Mouse (Mus musculus) heart, embryonic 11.5 days (tissue): ENCODE measurements around the gene Macrod2. TPM values are rescaled to one million over a fixed set of nuclear protein-coding genes. Genes with fewer than 3 reads are reported as not detected.
"Not testable (repeated sequence)": the region's sequence is repeated elsewhere in the genome, so short reads cannot be mapped to it uniquely, and the experiment has no call there.

Source experiments
- ATAC-seq: fragments of 200-750 bp; cut with Nextera tagmentation; replicated peaks from 2 replicates; pipeline ENCODE4 v1.8.0; 2017; ENCODE audit warnings: moderate library complexity; ENCODE audit not compliant: insufficient number of reproducible peaks, low FRiP score, low TSS enrichment
- H3K27ac ChIP-seq: fragments of 300-500 bp; sonication (generic); 2 replicates; pipeline ENCODE4 v1.5.1; 2014; ENCODE audit warnings: mild to moderate bottlenecking, low read depth, low read length
- H3K27me3 ChIP-seq: fragments of 300-500 bp; sonication (generic); 2 replicates; pipeline ENCODE4 v1.6.1; 2014; ENCODE audit warnings: mild to moderate bottlenecking, low read length, mixed read lengths; ENCODE audit not compliant: control insufficient read depth, insufficient read depth
- H3K36me3 ChIP-seq: fragments of 300-500 bp; sonication (generic); 2 replicates; pipeline ENCODE4 v1.6.1; 2014; ENCODE audit warnings: mild to moderate bottlenecking, low read length, moderate library complexity, mixed read lengths; ENCODE audit not compliant: control insufficient read depth, insufficient read depth
- H3K4me1 ChIP-seq: fragments of 300-500 bp; sonication (generic); 2 replicates; pipeline ENCODE4 v1.6.1; 2014; ENCODE audit warnings: low read length; ENCODE audit not compliant: control insufficient read depth, insufficient read depth
- H3K4me2 ChIP-seq: fragments of 300-500 bp; sonication (generic); 2 replicates; pipeline ENCODE4 v1.6.1; 2014; ENCODE audit warnings: mild to moderate bottlenecking, moderate library complexity
- H3K4me3 ChIP-seq: fragments of 300-500 bp; sonication (generic); 2 replicates; pipeline ENCODE4 v1.5.1; 2014; ENCODE audit warnings: low read depth, low read length
- H3K9ac ChIP-seq: fragments of 300-500 bp; sonication (generic); 2 replicates; pipeline ENCODE4 v1.6.1; 2014; ENCODE audit warnings: mild to moderate bottlenecking, low read depth, low read length, moderate library complexity
- H3K9me3 ChIP-seq: fragments of 300-500 bp; sonication (generic); replicated peaks from 2 replicates; pipeline ENCODE4 v1.6.1; 2016; ENCODE audit warnings: low read length; ENCODE audit not compliant: control insufficient read depth
- WGBS: fragments of 180-500 bp; shearing (Covaris S2); extraction: QIAGEN DNeasy Blood & Tissue Kit; methylation state at CpG from one replicate; pipeline ENCODE4 v1.1.7; 2014; ENCODE audit not compliant: insufficient replicate concordance; 5-methylcytosine and 5-hydroxymethylcytosine counted together
- polyA plus RNA-seq: library from polyadenylated mRNA; unstranded; fragments of >200 nt; fragmentation: Nextera tagmentation; extraction: Ambion mirVana; gene quantifications from 2 replicates; pipeline ENCODE4 v1.2.1, GENCODE M21; 2014

Macrod2 gene
- polyA plus RNA-seq, 1 experiment from 2014 or later: 20.5 TPM

GRCm38 (mm10) chr2:140732616-140733183 is 337.6 kb downstream of the Macrod2 start:
- peak; percentile 68 for ATAC-seq
- Histone ChIP-seq H3K27ac (peak overlapping the region; percentile 57; the same call in 1 of the 2 replicates), H3K36me3 (no peaks in the 10 kb centered on the region), H3K4me1 (peaks cover 6% of the 10 kb centered on the region), H3K4me2 (peak overlapping the region; percentile 47), H3K27me3 (no peaks in the 10 kb centered on the region), H3K9me3 (no peaks in the 10 kb centered on the region), H3K9ac (no peak overlapping the region), H3K4me3 (no peak overlapping the region)
- 14% methylated on average over 6 of the region's 6 CpGs for WGBS

DNA sequence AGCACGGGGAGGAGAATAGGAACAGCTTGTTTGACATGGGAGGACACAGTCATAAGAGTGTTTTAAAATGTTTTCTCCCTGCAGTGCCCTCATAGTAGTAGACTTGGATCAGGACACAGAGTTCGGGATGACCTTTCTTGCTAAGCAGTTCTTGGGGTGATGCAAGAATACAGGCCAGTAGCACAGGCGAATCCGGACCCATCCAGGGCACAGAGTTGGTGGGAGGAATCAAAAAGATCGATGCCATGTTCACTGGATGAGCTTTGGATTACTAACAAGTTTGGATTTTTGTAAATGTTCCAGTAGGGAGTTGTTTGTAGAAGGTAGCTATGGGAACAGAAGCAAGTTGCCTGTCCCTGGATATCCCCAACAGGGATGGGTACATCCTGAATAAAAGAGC is 345.4 kb downstream of the Macrod2 start:
- H3K9me3 ChIP-seq: no peaks in the 10 kb centered on the region
- no peaks in the 10 kb centered on the region for H3K27me3 ChIP-seq
- no peaks in the 10 kb centered on the region for H3K4me1 ChIP-seq
- ATAC-seq: no peak
- H3K36me3 ChIP-seq: no peaks in the 10 kb centered on the region
- no peak overlapping the region for H3K4me2 ChIP-seq
- H3K4me3 ChIP-seq: no peak overlapping the region
- H3K9ac ChIP-seq: no peak overlapping the region
- H3K27ac ChIP-seq: no peak overlapping the region
- 87% methylated on average over 5 of the region's 5 CpGs for WGBS

GRCm38 (mm10) chr2:140742954-140743353 is 347.8 kb downstream of the Macrod2 start:
- WGBS: 81% methylated on average over 2 of the region's 2 CpGs
- not testable (repeated sequence) for H3K4me3 ChIP-seq, H3K4me1 ChIP-seq, H3K9me3 ChIP-seq, H3K9ac ChIP-seq, H3K36me3 ChIP-seq, H3K27ac ChIP-seq, ATAC-seq, H3K27me3 ChIP-seq, H3K4me2 ChIP-seq

DNA sequence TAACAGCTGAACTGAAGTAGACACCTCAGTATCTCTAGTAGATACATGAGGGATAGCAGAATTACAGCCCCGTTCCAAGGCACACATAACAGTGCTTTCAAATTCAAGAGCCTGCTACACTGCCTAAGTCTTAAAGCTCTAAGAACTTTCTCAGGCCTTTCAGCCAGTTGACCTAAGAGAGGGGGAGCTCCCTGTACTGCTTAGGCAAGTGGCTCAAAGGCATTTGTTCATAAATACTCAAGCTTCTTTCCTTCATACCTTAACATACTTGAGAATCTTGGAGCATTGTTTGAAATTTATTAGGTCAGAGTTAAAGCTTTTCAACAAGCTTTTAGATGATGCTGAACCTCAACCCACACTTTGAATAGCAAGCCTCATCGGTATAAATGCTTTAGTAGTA is 363.8 kb downstream of the Macrod2 start:
- 77% methylated on average over 2 of the region's 2 CpGs for WGBS
- Histone ChIP-seq H3K4me3 (no peak overlapping the region), H3K27me3 (no peaks in the 10 kb centered on the region), H3K4me1 (peaks cover 3% of the 10 kb centered on the region; the same call in 1 of the 2 replicates), H3K27ac (no peak overlapping the region), H3K9me3 (no peaks in the 10 kb centered on the region), H3K4me2 (no peak overlapping the region), H3K36me3 (no peaks in the 10 kb centered on the region), H3K9ac (no peak overlapping the region)
- ATAC-seq: no peak

DNA sequence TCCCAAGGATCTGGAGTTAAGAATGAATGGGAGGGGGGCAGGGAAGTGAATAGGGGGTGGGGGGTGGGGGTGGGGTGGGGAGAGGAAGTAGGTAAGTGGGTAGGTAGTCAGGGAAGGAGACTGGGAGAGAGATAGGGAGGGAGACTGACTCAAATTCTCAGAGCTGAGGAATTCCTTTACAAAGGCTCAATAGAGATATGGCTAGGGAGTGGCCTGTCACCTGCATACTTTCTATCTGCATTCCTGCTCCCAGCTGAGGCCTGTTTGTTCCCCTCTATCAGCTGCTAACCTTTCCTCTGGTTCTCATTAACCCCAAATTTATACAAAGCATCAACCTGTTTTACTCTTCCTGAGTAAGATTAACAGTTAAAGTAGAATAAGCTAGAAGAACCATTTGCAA is 364.6 kb downstream of the Macrod2 start:
- no peak overlapping the region for H3K9ac ChIP-seq
- no peak overlapping the region for H3K4me2 ChIP-seq
- H3K27me3 ChIP-seq: no peaks in the 10 kb centered on the region
- no peak for ATAC-seq
- H3K4me1 ChIP-seq: peaks cover 3% of the 10 kb centered on the region; the same call in 1 of the 2 replicates
- no peak overlapping the region for H3K4me3 ChIP-seq
- no peaks in the 10 kb centered on the region for H3K36me3 ChIP-seq
- no peak overlapping the region for H3K27ac ChIP-seq
- no peaks in the 10 kb centered on the region for H3K9me3 ChIP-seq

DNA sequence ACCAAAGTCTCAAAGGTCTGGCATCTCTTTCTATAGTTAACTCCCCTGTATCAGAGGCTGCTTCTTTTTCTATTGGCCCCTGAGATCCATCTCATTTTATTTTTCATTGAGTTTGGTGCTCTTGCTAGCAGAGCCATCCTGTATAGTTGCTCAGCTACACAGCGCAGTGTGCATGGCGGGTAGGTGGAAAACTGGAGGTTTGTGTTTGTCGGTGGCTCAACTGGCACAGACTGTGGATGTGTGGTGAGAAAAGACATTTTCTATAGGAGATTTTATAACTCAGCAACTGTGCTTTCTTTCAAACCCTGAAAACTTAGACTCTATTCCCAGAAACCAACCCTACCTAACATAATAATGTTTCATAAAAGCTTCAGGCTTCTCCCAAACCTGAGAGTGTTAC is 365.0 kb downstream of the Macrod2 start:
- H3K9me3 ChIP-seq: no peaks in the 10 kb centered on the region
- H3K4me3 ChIP-seq: no peak overlapping the region
- WGBS: 86% methylated on average over 3 of the region's 3 CpGs
- no peaks in the 10 kb centered on the region for H3K27me3 ChIP-seq
- no peak overlapping the region for H3K9ac ChIP-seq
- H3K27ac ChIP-seq: no peak overlapping the region
- no peak for ATAC-seq
- no peak overlapping the region for H3K4me2 ChIP-seq
- no peaks in the 10 kb centered on the region for H3K36me3 ChIP-seq
- H3K4me1 ChIP-seq: peaks cover 3% of the 10 kb centered on the region; the same call in 1 of the 2 replicates

DNA sequence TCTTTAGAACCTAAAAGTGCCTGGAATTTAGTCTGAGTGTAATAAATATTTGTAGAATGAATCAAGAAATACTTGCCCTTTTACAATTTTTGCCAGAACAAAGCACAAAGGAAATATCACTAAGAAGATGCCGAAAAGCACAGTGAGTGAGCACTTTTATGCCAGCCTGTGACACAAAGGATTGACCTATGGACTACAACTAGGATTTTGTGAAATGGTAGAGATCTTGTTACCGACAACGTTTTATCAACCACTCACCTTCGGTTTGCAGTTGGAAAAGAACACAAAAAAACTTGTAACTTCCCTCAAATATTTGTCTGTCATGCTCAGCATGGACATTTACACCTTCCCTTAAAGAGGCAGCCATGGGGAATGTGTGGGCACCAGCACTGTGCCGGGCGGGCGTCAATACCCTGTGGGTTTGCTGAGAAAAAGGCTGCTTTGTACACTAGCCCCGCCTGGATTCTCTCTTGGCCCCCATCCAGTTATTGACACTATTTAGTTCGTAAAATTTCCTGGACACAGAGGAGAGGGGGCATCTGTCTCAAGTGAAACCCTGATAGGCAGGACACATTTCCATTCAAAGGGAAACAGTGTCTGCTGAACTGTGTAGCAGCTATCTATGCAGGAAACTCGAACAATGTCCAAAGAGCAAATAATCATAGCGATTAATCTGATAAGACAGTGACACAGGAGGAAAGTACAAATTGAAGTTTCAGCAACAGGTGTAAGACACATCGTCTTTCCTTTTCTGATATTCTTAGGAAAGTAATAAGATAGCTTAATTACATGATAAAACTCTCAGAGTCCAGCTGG is 368.2 kb downstream of the Macrod2 start:
- Histone ChIP-seq H3K36me3 (no peaks in the 10 kb centered on the region), H3K9ac (no peak overlapping the region), H3K9me3 (no peaks in the 10 kb centered on the region), H3K4me2 (no peak overlapping the region), H3K4me1 (peaks cover 3% of the 10 kb centered on the region; the same call in 1 of the 2 replicates), H3K27ac (no peak overlapping the region), H3K27me3 (no peaks in the 10 kb centered on the region), H3K4me3 (no peak overlapping the region)
- ATAC-seq: no peak
- 67% methylated on average over 12 of the region's 12 CpGs for WGBS

- Histone ChIP-seq H3K9me3 (no peaks in the 10 kb centered on the region), H3K4me2 (no peak overlapping the region), H3K4me1 (no peaks in the 10 kb centered on the region), H3K36me3 (no peaks in the 10 kb centered on the region), H3K27me3 (no peaks in the 10 kb centered on the region), H3K4me3 (no peak overlapping the region), H3K9ac (no peak overlapping the region), H3K27ac (no peak overlapping the region)
- no peak for ATAC-seq
- 77% methylated on average over 4 of the region's 4 CpGs for WGBS
Measured at GRCm38 (mm10) chr2:140769473-140769872, 374.4 kb downstream of the Macrod2 start.

DNA sequence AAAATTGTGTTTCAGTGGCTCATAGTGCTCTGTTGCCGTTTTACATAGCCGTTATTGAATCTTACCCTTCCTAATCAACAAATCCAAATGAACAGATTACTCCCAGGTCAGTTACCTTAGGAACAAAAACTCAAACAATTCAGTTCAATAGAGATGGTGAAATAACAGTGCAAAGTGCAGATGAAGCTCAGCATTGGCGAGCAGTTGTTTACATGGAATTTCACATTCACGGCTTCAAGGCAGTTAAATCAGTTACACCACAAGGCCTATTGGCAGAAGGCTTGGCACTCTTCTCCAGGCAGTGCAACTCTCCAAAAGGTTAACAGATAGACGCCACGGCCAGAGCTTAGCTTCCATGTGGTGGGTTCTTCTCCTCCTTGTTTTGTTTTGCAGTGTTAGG is 377.7 kb downstream of the Macrod2 start:
- H3K9me3 ChIP-seq: no peaks in the 10 kb centered on the region
- H3K36me3 ChIP-seq: no peaks in the 10 kb centered on the region
- H3K4me1 ChIP-seq: peaks cover 4% of the 10 kb centered on the region; the same call in 1 of the 2 replicates
- no peak overlapping the region for H3K4me2 ChIP-seq
- H3K9ac ChIP-seq: no peak overlapping the region
- WGBS: 85% methylated on average over 6 of the region's 6 CpGs
- no peak overlapping the region for H3K27ac ChIP-seq
- no peak overlapping the region for H3K4me3 ChIP-seq
- H3K27me3 ChIP-seq: no peaks in the 10 kb centered on the region
- no peak for ATAC-seq
